ENCODE assay signal across 14 mouse cellular contexts in genomic region chr13:82909151-82909550, GRCm38 (mm10).
"Had no signal": no experiment of that assay in that cellular context is flagged by ENCODE, and none has a peak within 500 bp of the region (broad histone marks: within the 10 kb centered on the region; RNA-seq: fewer than 3 reads in every experiment).

No protein-coding gene starts in this region.

- H3K4me2 ChIP-seq: hindbrain, embryonic 15.5 days; kidney, embryonic 15.5 days; limb, embryonic 12.5 days; liver, embryonic 13.5 days; lung, embryonic 15.5 days; midbrain, embryonic 15.5 days; neural tube, embryonic 12.5 days had no signal

- DNase-seq: kidney, adult 2 months; kidney, postnatal 14 days; liver; liver, embryonic 13.5 days; liver, postnatal 0 days; lung, postnatal 36 days; thymus, postnatal 4 days had no signal

- H3K9ac ChIP-seq: hindbrain, embryonic 15.5 days; kidney, embryonic 15.5 days; limb, embryonic 12.5 days; liver, embryonic 13.5 days; liver, postnatal 0 days; lung, embryonic 15.5 days; midbrain, embryonic 15.5 days; neural tube, embryonic 12.5 days had no signal

- H3K27ac ChIP-seq: hindbrain, embryonic 15.5 days; kidney, embryonic 15.5 days; limb, embryonic 12.5 days; liver, embryonic 13.5 days; lung, embryonic 15.5 days; midbrain, embryonic 15.5 days; neural tube, embryonic 12.5 days had no signal

- H3K36me3 ChIP-seq: hindbrain, embryonic 15.5 days; kidney, embryonic 15.5 days; limb, embryonic 12.5 days; liver, embryonic 13.5 days; lung, embryonic 15.5 days; midbrain, embryonic 15.5 days; neural tube, embryonic 12.5 days had no signal

- H3K4me3 ChIP-seq: hindbrain, embryonic 15.5 days; kidney, embryonic 15.5 days; limb, embryonic 12.5 days; liver, embryonic 13.5 days; lung, embryonic 15.5 days; midbrain, embryonic 15.5 days; neural tube, embryonic 12.5 days had no signal

- H3K4me1 ChIP-seq: hindbrain, embryonic 15.5 days; kidney, embryonic 15.5 days; limb, embryonic 12.5 days; liver, embryonic 13.5 days; lung, embryonic 15.5 days; midbrain, embryonic 15.5 days; neural tube, embryonic 12.5 days had no signal

- H3K27me3 ChIP-seq: hindbrain, embryonic 15.5 days; kidney, embryonic 15.5 days; limb, embryonic 12.5 days; liver, embryonic 13.5 days; lung, embryonic 15.5 days; midbrain, embryonic 15.5 days; neural tube, embryonic 12.5 days had no signal

- ATAC-seq: intestine, embryonic 16.5 days; liver, postnatal 0 days; midbrain, embryonic 15.5 days had no signal

- H3K9me3 ChIP-seq: hindbrain, embryonic 15.5 days; kidney, embryonic 15.5 days; limb, embryonic 12.5 days; liver, embryonic 13.5 days; lung, embryonic 15.5 days; midbrain, embryonic 15.5 days; neural tube, embryonic 12.5 days had no signal
